Comparison of ENCODE assay signal across 9 mouse cellular contexts in genomic region chr5:4193247-4193628, GRCm38 (mm10). TPM values are rescaled to one million over a fixed set of nuclear protein-coding genes. Genes with fewer than 3 reads are reported as not detected.
A peak's percentile ranks its signal among the peaks of the same experiment; 100 is the strongest.
DNase-seq lines count a peak whose midpoint lies in the region; ATAC-seq and TF ChIP-seq lines count a peak whose summit lies in the region.
"Had no signal": no experiment of that assay in that cellular context is flagged by ENCODE, and none has a peak within 500 bp of the region (broad histone marks: within the 10 kb centered on the region; RNA-seq: fewer than 3 reads in every experiment).

No protein-coding gene starts in this region.

- no peaks in the 10 kb centered on the region for H3K27me3 ChIP-seq in cerebellum, adult 2 months (ENCODE audit: control insufficient read depth, insufficient read depth, low read length)
- no peaks in the 10 kb centered on the region for H3K27me3 ChIP-seq in spleen, adult 2 months (ENCODE audit: control insufficient read depth, insufficient read depth, low read length)
- no peaks in the 10 kb centered on the region for H3K27me3 ChIP-seq in liver, embryonic 14.5 days (ENCODE audit: control insufficient read depth, insufficient read depth, low read length)

- H3K27ac ChIP-seq in cerebellum, adult 2 months (ENCODE audit: insufficient read depth, low read length), result no peak overlapping the region
- H3K27ac ChIP-seq in spleen, adult 2 months (ENCODE audit: insufficient read depth, low read length), result no peak overlapping the region
- H3K27ac ChIP-seq in liver, embryonic 14.5 days, result no peak overlapping the region

- no peak for TF ChIP-seq CTCF in cerebellum, adult 2 months (IDR thresholded peaks at IDR 0.05; ENCODE audit: borderline replicate concordance, insufficient read depth, low read depth, low read length)
- no peak for TF ChIP-seq CTCF in spleen, adult 2 months (IDR thresholded peaks at IDR 0.05; ENCODE audit: extremely low read depth, insufficient read depth, insufficient read length, insufficient replicate concordance)
- TF ChIP-seq CTCF in liver, embryonic 14.5 days (IDR thresholded peaks at IDR 0.05; ENCODE audit: low read depth), result no peak

- ATAC-seq in liver, embryonic 14.5 days (ENCODE audit: insufficient read depth), result no peak

- no peak for DNase-seq in cerebellum, adult 2 months
- no peak for DNase-seq in cerebellum, adult 11 months
- DNase-seq in spleen, adult 2 months (ENCODE audit: low read depth in 1 of 2, low spot score in 2 of 2), result no peak
- no peak for DNase-seq in spleen, postnatal 4 days (ENCODE audit: low spot score in 2 of 2)
- no peak for DNase-seq in liver, embryonic 14.5 days (ENCODE audit: low read depth in 3 of 3, low spot score in 3 of 3)
- no peak for DNase-seq in adipocyte (ENCODE audit: low spot score)
- DNase-seq in adrenal gland, postnatal 36 days, result no peak
- no peak for DNase-seq in right cerebral cortex, postnatal 36 days (ENCODE audit: low spot score in 2 of 2)
- DNase-seq: spleen, adult 18-20 months had no signal

- peak overlapping the region; percentile 50 for H3K4me3 ChIP-seq in cerebellum, adult 2 months (replicated peaks; ENCODE audit: insufficient read depth, low read depth, low read length)
- H3K4me3 ChIP-seq in spleen, adult 2 months (ENCODE audit: extremely low read depth, insufficient read depth, insufficient read length), result peak overlapping the region; percentile 48; the same call in 1 of the 2 replicates
- peak overlapping the region; percentile 68 to 69; a peak in 3 of 4 replicates for H3K4me3 ChIP-seq in liver, embryonic 14.5 days (ENCODE audit: insufficient read depth in 1 of 2, low read depth in 2 of 2, low read length in 2 of 2)

- TF ChIP-seq EP300 in liver, embryonic 14.5 days (IDR thresholded peaks at IDR 0.05; ENCODE audit: low read depth), result no peak

- 85% methylated on average over 5 of the region's 5 CpGs for WGBS in cerebellum, adult 2 months
- WGBS in spleen, adult 2 months, result 81% methylated on average over 5 of the region's 5 CpGs
- 47% methylated on average over 5 of the region's 5 CpGs for WGBS in liver, embryonic 14.5 days (ENCODE audit: insufficient replicate concordance)

- no peaks in the 10 kb centered on the region for H3K4me1 ChIP-seq in cerebellum, adult 2 months (ENCODE audit: control insufficient read depth, insufficient read depth, low read length)
- H3K4me1 ChIP-seq in spleen, adult 2 months (ENCODE audit: control insufficient read depth, insufficient read depth, insufficient read length), result peaks cover 2% of the 10 kb centered on the region; the same call in 1 of the 2 replicates
- peaks cover 0 to 3% of the 10 kb centered on the region in 2 experiments; a peak in 2 of 4 replicates for H3K4me1 ChIP-seq in liver, embryonic 14.5 days (replicated peaks; ENCODE audit: control insufficient read depth in 2 of 2, insufficient read depth in 2 of 2, low read length in 1 of 2)

- no peaks in the 10 kb centered on the region for H3K36me3 ChIP-seq in spleen, adult 2 months (ENCODE audit: control insufficient read depth, insufficient read depth, low read length)
- no peaks in the 10 kb centered on the region for H3K36me3 ChIP-seq in liver, embryonic 14.5 days (replicated peaks; ENCODE audit: control insufficient read depth, insufficient read depth, low read depth)

- TF ChIP-seq POLR2A in cerebellum, adult 2 months (IDR thresholded peaks at IDR 0.05; ENCODE audit: borderline replicate concordance, insufficient read depth, low read length), result no peak
- no peak for TF ChIP-seq POLR2A in spleen, adult 2 months (IDR thresholded peaks at IDR 0.05; ENCODE audit: low read depth, low read length)

- H3K9me3 ChIP-seq in liver, embryonic 14.5 days (ENCODE audit: control insufficient read depth, low read length), result no peaks in the 10 kb centered on the region

- peak overlapping the region; percentile 73 for H3K4me2 ChIP-seq in liver, embryonic 14.5 days (ENCODE audit: low read depth)

- no peak overlapping the region for H3K9ac ChIP-seq in liver, embryonic 14.5 days (replicated peaks)

RNA-seq across cellular contexts. Expression of gene Mterf1b, which starts 1.1 kb away (rescaled TPM):
- polyA plus RNA-seq in cerebellum, adult 2 months (2012; rRNA removed), result 2.9 and 3.5 TPM in 2 replicates
- polyA plus RNA-seq in spleen, adult 2 months (2012; rRNA removed), result 0.09 and 0.18 TPM in 2 replicates
- polyA plus RNA-seq in liver, embryonic 14.5 days (2012; rRNA removed), result 1.1 and 1.8 TPM in 2 replicates
- polyA plus RNA-seq in liver, embryonic 14.5 days (2014; fragmentation: Nextera tagmentation; extraction: Ambion mirVana), result 2.1 and 2.2 TPM in 2 replicates
- total RNA-seq in adrenal gland, postnatal 36 days (2021), result 1 to 10 TPM; 3.4 to 4.2 TPM
